Mouse (Mus musculus) stomach, embryonic 16.5 days (tissue): ENCODE results near the gene Tmem127. TPM values are rescaled to one million over a fixed set of nuclear protein-coding genes. Genes with fewer than 3 reads are reported as not detected.
A peak's percentile ranks its signal among the peaks of the same experiment; 100 is the strongest.
"Not testable (repeated sequence)": the region's sequence is repeated elsewhere in the genome, so short reads cannot be mapped to it uniquely, and the experiment has no call there.

Experiments
- ATAC-seq: fragments of 200-750 bp; cut with Nextera tagmentation; 2 replicates; pipeline ENCODE4 v1.8.0; 2017; ENCODE audit warnings: moderate number of reproducible peaks, moderate TSS enrichment; ENCODE audit not compliant: insufficient read depth, low FRiP score
- H3K27ac ChIP-seq: fragments of 300-500 bp; sonication (generic); 2 replicates; pipeline ENCODE4 v1.5.1; 2014; ENCODE audit warnings: low read length
- H3K27me3 ChIP-seq: fragments of 300-500 bp; sonication (generic); 2 replicates; pipeline ENCODE4 v1.6.1; 2014; ENCODE audit warnings: low read length, control low read depth, mixed read lengths; ENCODE audit not compliant: control insufficient read depth, insufficient read depth
- H3K36me3 ChIP-seq: fragments of 300-500 bp; sonication (generic); 2 replicates; pipeline ENCODE4 v1.6.1; 2014; ENCODE audit warnings: low read length; ENCODE audit not compliant: control insufficient read depth, insufficient read depth
- H3K4me1 ChIP-seq: fragments of 300-500 bp; sonication (generic); 2 replicates; pipeline ENCODE4 v1.6.1; 2014; ENCODE audit warnings: low read length, control low read depth, mixed read lengths; ENCODE audit not compliant: control insufficient read depth, insufficient read depth
- H3K4me2 ChIP-seq: fragments of 300-500 bp; sonication (generic); 2 replicates; pipeline ENCODE4 v1.6.1; 2014; ENCODE audit warnings: low read depth, low read length, mixed read lengths
- H3K4me3 ChIP-seq: fragments of 300-500 bp; sonication (generic); replicated peaks from 2 replicates; pipeline ENCODE4 v1.5.1; 2014; ENCODE audit warnings: mild to moderate bottlenecking, low read length
- H3K9ac ChIP-seq: fragments of 300-500 bp; sonication (generic); 2 replicates; pipeline ENCODE4 v1.6.1; 2014; ENCODE audit warnings: low read length
- H3K9me3 ChIP-seq: fragments of 300-500 bp; sonication (generic); replicated peaks from 2 replicates; pipeline ENCODE4 v1.6.1; 2016; ENCODE audit warnings: low read length, control low read depth; ENCODE audit not compliant: control insufficient read depth
- WGBS: fragments of 180-500 bp; shearing (Covaris S2); extraction: QIAGEN DNeasy Blood & Tissue Kit; methylation state at CpG from one replicate; pipeline ENCODE4 v1.1.7; 2014; 5-methylcytosine and 5-hydroxymethylcytosine counted together
- polyA plus RNA-seq: library from polyadenylated mRNA; unstranded; fragments of >200 nt; fragmentation: Nextera tagmentation; extraction: Ambion mirVana; gene quantifications from 2 replicates; pipeline ENCODE4 v1.2.1, GENCODE M21; 2015

The Tmem127 gene
- polyA plus RNA-seq, 1 experiment from 2014 or later = 24.5 TPM

GRCm38 (mm10) chr2:127255294-127255693, 7.6 kb downstream of the Tmem127 start:
- no peak for ATAC-seq
- no peak overlapping the region for H3K27ac ChIP-seq
- WGBS = 83% methylated on average over 6 of the region's 6 CpGs

GRCm38 (mm10) chr2:127259340-127259739, 11.6 kb downstream of the Tmem127 start:
- WGBS = 78% methylated on average over 5 of the region's 5 CpGs
- H3K27me3 ChIP-seq = no peaks in the 10 kb centered on the region
- H3K4me3 ChIP-seq = no peak overlapping the region
- no peak overlapping the region for H3K4me2 ChIP-seq
- no peak for ATAC-seq
- H3K36me3 ChIP-seq = peaks cover 4% of the 10 kb centered on the region; the same call in 1 of the 2 replicates
- no peak overlapping the region for H3K9ac ChIP-seq
- no peak overlapping the region for H3K27ac ChIP-seq
- no peaks in the 10 kb centered on the region for H3K4me1 ChIP-seq
- no peaks in the 10 kb centered on the region for H3K9me3 ChIP-seq

More at GRCm38 (mm10) chr2:127255294-127255693, 7.6 kb downstream of the Tmem127 start:
- Histone ChIP-seq H3K9ac (no peak overlapping the region), H3K9me3 (no peaks in the 10 kb centered on the region), H3K4me3 (no peak overlapping the region), H3K27me3 (no peaks in the 10 kb centered on the region), H3K36me3 (peaks cover 4% of the 10 kb centered on the region; the same call in 1 of the 2 replicates), H3K4me1 (0 out of 2 replicates have a peak, but pooled peaks cover 7% of the 10 kb centered on the region), H3K4me2 (no peak overlapping the region)

GRCm38 (mm10) chr2:127262480-127262879, 14.8 kb downstream of the Tmem127 start:
- H3K27ac ChIP-seq = no peak overlapping the region
- H3K4me2 ChIP-seq = no peak overlapping the region
- H3K27me3 ChIP-seq = no peaks in the 10 kb centered on the region
- no peak overlapping the region for H3K4me3 ChIP-seq
- H3K36me3 ChIP-seq = no peaks in the 10 kb centered on the region
- no peak overlapping the region for H3K9ac ChIP-seq
- H3K4me1 ChIP-seq = no peaks in the 10 kb centered on the region
- H3K9me3 ChIP-seq = no peaks in the 10 kb centered on the region
- ATAC-seq = no peak

GRCm38 (mm10) chr2:127267854-127268253, 20.1 kb downstream of the Tmem127 start:
- Histone ChIP-seq H3K36me3 (no peaks in the 10 kb centered on the region), H3K4me2 (no peak overlapping the region), H3K9ac (no peak overlapping the region), H3K4me1 (peaks cover 3% of the 10 kb centered on the region), H3K27ac (no peak overlapping the region), H3K9me3 (no peaks in the 10 kb centered on the region), H3K27me3 (no peaks in the 10 kb centered on the region), H3K4me3 (no peak overlapping the region)
- 42% methylated on average over 4 of the region's 4 CpGs for WGBS
- ATAC-seq = no peak

GRCm38 (mm10) chr2:127269491-127270299, 22.0 kb downstream of the Tmem127 start, which contains the start of gene Stard7:
Gene Stard7 (plus strand): TSS chr2:127270218.
- peak within 1 kb of the TSS; percentile 72 for H3K4me3 ChIP-seq
- ATAC-seq = peak; percentile 98
- no peaks in the 10 kb centered on the region for H3K9me3 ChIP-seq
- peak within 1 kb of the TSS; percentile 95 for H3K27ac ChIP-seq
- no peaks in the 10 kb centered on the region for H3K36me3 ChIP-seq
- peak within 1 kb of the TSS; percentile 85 for H3K9ac ChIP-seq
- peaks cover 6% of the 10 kb centered on the region for H3K4me1 ChIP-seq
- H3K27me3 ChIP-seq = no peaks in the 10 kb centered on the region
- H3K4me2 ChIP-seq = peak within 1 kb of the TSS; percentile 79
- WGBS = under 1% methylated on average over 49 of the region's 49 CpGs

GRCm38 (mm10) chr2:127270300-127271041, 22.8 kb downstream of the Tmem127 start:
- ATAC-seq = peak; percentile 94
- WGBS = under 1% methylated on average over 75 of the region's 75 CpGs

GRCm38 (mm10) chr2:127271042-127271515, 23.4 kb downstream of the Tmem127 start:
- H3K27ac ChIP-seq = peak overlapping the region; percentile 95
- ATAC-seq = no peak
- WGBS = 5% methylated on average over 8 of the region's 8 CpGs

More at GRCm38 (mm10) chr2:127270300-127271041, 22.8 kb downstream of the Tmem127 start:
- Histone ChIP-seq H3K36me3 (no peaks in the 10 kb centered on the region), H3K9me3 (no peaks in the 10 kb centered on the region), H3K4me2 (peak overlapping the region; percentile 79), H3K9ac (peak overlapping the region; percentile 85), H3K27me3 (no peaks in the 10 kb centered on the region), H3K27ac (peak overlapping the region; percentile 95), H3K4me1 (peaks cover 10% of the 10 kb centered on the region), H3K4me3 (peak overlapping the region; percentile 72)

GRCm38 (mm10) chr2:127272049-127272448, 24.3 kb downstream of the Tmem127 start:
- not testable (repeated sequence) for H3K9me3 ChIP-seq, H3K4me3 ChIP-seq, H3K36me3 ChIP-seq, H3K27me3 ChIP-seq, H3K27ac ChIP-seq, H3K4me1 ChIP-seq, H3K9ac ChIP-seq, ATAC-seq
- peak overlapping the region; percentile 79; the same call in 1 of the 2 replicates for H3K4me2 ChIP-seq
- 90% methylated on average over 4 of the region's 4 CpGs for WGBS

More at GRCm38 (mm10) chr2:127271042-127271515, 23.4 kb downstream of the Tmem127 start:
- peaks cover 10% of the 10 kb centered on the region for H3K4me1 ChIP-seq
- H3K4me3 ChIP-seq = peak overlapping the region; percentile 72
- H3K9me3 ChIP-seq = no peaks in the 10 kb centered on the region
- no peaks in the 10 kb centered on the region for H3K36me3 ChIP-seq
- H3K27me3 ChIP-seq = no peaks in the 10 kb centered on the region
- peak overlapping the region; percentile 85 for H3K9ac ChIP-seq
- H3K4me2 ChIP-seq = peak overlapping the region; percentile 79

- no peaks in the 10 kb centered on the region for H3K9me3 ChIP-seq
- no peaks in the 10 kb centered on the region for H3K36me3 ChIP-seq
- no peaks in the 10 kb centered on the region for H3K27me3 ChIP-seq
- WGBS = 93% methylated on average over 3 of the region's 3 CpGs
- no peak for ATAC-seq
- peaks cover 10% of the 10 kb centered on the region for H3K4me1 ChIP-seq
- H3K27ac ChIP-seq = no peak overlapping the region
- no peak overlapping the region for H3K4me2 ChIP-seq
- H3K9ac ChIP-seq = no peak overlapping the region
- H3K4me3 ChIP-seq = no peak overlapping the region
These were observed 25.1 kb downstream of the Tmem127 start for GRCm38 (mm10) chr2:127272806-127273205.
